Mouse (Mus musculus): ENCODE data around the gene Cacybp.

Gene Cacybp

GRCm38 (mm10) chr1:160212703-160213669, at the start of gene Cacybp:
TSS of gene Cacybp (minus strand) at chr1:160212875.
- peak; percentile 100 for DNase-seq

GRCm38 (mm10) chr1:160262415-160262814, 49.7 kb upstream of the Cacybp start:
- no peak for DNase-seq

- DNase-seq: no peak
Measured at GRCm38 (mm10) chr1:160261849-160262248, 49.2 kb upstream of the Cacybp start.

- DNase-seq: no peak
Measured at GRCm38 (mm10) chr1:160260605-160261004, 47.9 kb upstream of the Cacybp start.

- no peak for DNase-seq
Measured at GRCm38 (mm10) chr1:160259884-160260283, 47.2 kb upstream of the Cacybp start.

GRCm38 (mm10) chr1:160253108-160253507, 40.4 kb upstream of the Cacybp start:
- DNase-seq: no peak

GRCm38 (mm10) chr1:160251388-160252007, 38.8 kb upstream of the Cacybp start:
- no peak for DNase-seq

- no peak for DNase-seq
Measured at GRCm38 (mm10) chr1:160250782-160251181, 38.1 kb upstream of the Cacybp start.

GRCm38 (mm10) chr1:160249786-160250185, 37.1 kb upstream of the Cacybp start:
- no peak for DNase-seq

GRCm38 (mm10) chr1:160247473-160247872, 34.8 kb upstream of the Cacybp start:
- DNase-seq: peak; percentile 63

GRCm38 (mm10) chr1:160246844-160247243, 34.2 kb upstream of the Cacybp start:
- no peak for DNase-seq

- no peak for DNase-seq
Measured at GRCm38 (mm10) chr1:160245954-160246353, 33.3 kb upstream of the Cacybp start.

GRCm38 (mm10) chr1:160244689-160245088, 32.0 kb upstream of the Cacybp start:
- no peak for DNase-seq

GRCm38 (mm10) chr1:160240091-160240490, 27.4 kb upstream of the Cacybp start:
- DNase-seq: no peak

- DNase-seq: no peak
Measured at GRCm38 (mm10) chr1:160238852-160239443, 26.3 kb upstream of the Cacybp start.

- DNase-seq: no peak
Measured at GRCm38 (mm10) chr1:160237981-160238380, 25.3 kb upstream of the Cacybp start.

GRCm38 (mm10) chr1:160233921-160234320, 21.2 kb upstream of the Cacybp start:
- no peak for DNase-seq

GRCm38 (mm10) chr1:160232113-160232512, 19.4 kb upstream of the Cacybp start:
- no peak for DNase-seq

- peak; percentile 20 for DNase-seq
Measured at GRCm38 (mm10) chr1:160231013-160231412, 18.3 kb upstream of the Cacybp start.

GRCm38 (mm10) chr1:160227850-160228249, 15.2 kb upstream of the Cacybp start:
- DNase-seq: no peak

GRCm38 (mm10) chr1:160227196-160227595, 14.5 kb upstream of the Cacybp start:
- no peak for DNase-seq

- no peak for DNase-seq
Measured at GRCm38 (mm10) chr1:160224093-160224492, 11.4 kb upstream of the Cacybp start.

GRCm38 (mm10) chr1:160217898-160218297, 5.2 kb upstream of the Cacybp start:
- DNase-seq: no peak

- DNase-seq: no peak
Measured at GRCm38 (mm10) chr1:160214171-160214570, 1.5 kb upstream of the Cacybp start.
